Mouse (Mus musculus) frontal cortex, adult (tissue): Measurements from ENCODE around the gene Neurl1a.
A peak's percentile ranks its signal among the peaks of the same experiment; 100 is the strongest.

Experiments used
- ATAC-seq: cut with Nextera tagmentation; 2 replicates; pipeline ENCODE4 v1.9.2; 2017; ENCODE audit warnings: mild to moderate bottlenecking, moderate library complexity, mixed read lengths; ENCODE audit not compliant: low TSS enrichment

Neurl1a gene

GRCm38 (mm10) chr19:47168223-47168622, 10.4 kb upstream of the Neurl1a start:
- ATAC-seq, result peak; percentile 73

- peak; percentile 74 for ATAC-seq
Observed at GRCm38 (mm10) chr19:47168793-47169412, 9.7 kb upstream of the Neurl1a start.

GRCm38 (mm10) chr19:47174515-47174914, 4.1 kb upstream of the Neurl1a start:
- no peak for ATAC-seq

GRCm38 (mm10) chr19:47175472-47175871, 3.1 kb upstream of the Neurl1a start:
- ATAC-seq, result no peak

- no peak for ATAC-seq
Observed at GRCm38 (mm10) chr19:47176916-47177505, 1.6 kb upstream of the Neurl1a start.

GRCm38 (mm10) chr19:47178001-47178400, 619 bp upstream of the Neurl1a start:
- ATAC-seq, result peak; percentile 27; the same call in 1 of the 2 replicates

GRCm38 (mm10) chr19:47179272-47179809, 721 bp downstream of the Neurl1a start:
- peak; percentile 52 for ATAC-seq

- ATAC-seq, result no peak
Observed at GRCm38 (mm10) chr19:47180011-47180410, 1.4 kb downstream of the Neurl1a start.

GRCm38 (mm10) chr19:47184221-47184620, 5.6 kb downstream of the Neurl1a start:
- ATAC-seq, result no peak

GRCm38 (mm10) chr19:47184736-47185135, 6.1 kb downstream of the Neurl1a start:
- no peak for ATAC-seq

- peak; percentile 58; the same call in 1 of the 2 replicates for ATAC-seq
Observed at GRCm38 (mm10) chr19:47186514-47187275, 8.1 kb downstream of the Neurl1a start.

- peak; percentile 41 for ATAC-seq
Observed at GRCm38 (mm10) chr19:47188515-47189128, 10.0 kb downstream of the Neurl1a start.

- no peak for ATAC-seq
Observed at GRCm38 (mm10) chr19:47192158-47192557, 13.5 kb downstream of the Neurl1a start.

- ATAC-seq, result no peak
Observed at GRCm38 (mm10) chr19:47198671-47199350, 20.2 kb downstream of the Neurl1a start.

- no peak for ATAC-seq
Observed at GRCm38 (mm10) chr19:47201972-47202371, 23.4 kb downstream of the Neurl1a start.

GRCm38 (mm10) chr19:47202429-47202828, 23.8 kb downstream of the Neurl1a start:
- no peak for ATAC-seq

- no peak for ATAC-seq
Observed at GRCm38 (mm10) chr19:47203042-47203441, 24.4 kb downstream of the Neurl1a start.

- peak; percentile 88 for ATAC-seq
Observed at GRCm38 (mm10) chr19:47204653-47205052, 26.0 kb downstream of the Neurl1a start.

- no peak for ATAC-seq
Observed at GRCm38 (mm10) chr19:47206126-47206525, 27.5 kb downstream of the Neurl1a start.

- no peak for ATAC-seq
Observed at GRCm38 (mm10) chr19:47210432-47210831, 31.8 kb downstream of the Neurl1a start.

- ATAC-seq, result peak; percentile 78
Observed at GRCm38 (mm10) chr19:47211609-47212312, 33.1 kb downstream of the Neurl1a start.
